Mouse (Mus musculus): ENCODE data around the gene Dgkz. TPM values are rescaled to one million over a fixed set of nuclear protein-coding genes. Genes with fewer than 3 reads are reported as not detected.

Dgkz gene
- total RNA-seq, 1 experiment from 2014 or later = 117 TPM

DNA sequence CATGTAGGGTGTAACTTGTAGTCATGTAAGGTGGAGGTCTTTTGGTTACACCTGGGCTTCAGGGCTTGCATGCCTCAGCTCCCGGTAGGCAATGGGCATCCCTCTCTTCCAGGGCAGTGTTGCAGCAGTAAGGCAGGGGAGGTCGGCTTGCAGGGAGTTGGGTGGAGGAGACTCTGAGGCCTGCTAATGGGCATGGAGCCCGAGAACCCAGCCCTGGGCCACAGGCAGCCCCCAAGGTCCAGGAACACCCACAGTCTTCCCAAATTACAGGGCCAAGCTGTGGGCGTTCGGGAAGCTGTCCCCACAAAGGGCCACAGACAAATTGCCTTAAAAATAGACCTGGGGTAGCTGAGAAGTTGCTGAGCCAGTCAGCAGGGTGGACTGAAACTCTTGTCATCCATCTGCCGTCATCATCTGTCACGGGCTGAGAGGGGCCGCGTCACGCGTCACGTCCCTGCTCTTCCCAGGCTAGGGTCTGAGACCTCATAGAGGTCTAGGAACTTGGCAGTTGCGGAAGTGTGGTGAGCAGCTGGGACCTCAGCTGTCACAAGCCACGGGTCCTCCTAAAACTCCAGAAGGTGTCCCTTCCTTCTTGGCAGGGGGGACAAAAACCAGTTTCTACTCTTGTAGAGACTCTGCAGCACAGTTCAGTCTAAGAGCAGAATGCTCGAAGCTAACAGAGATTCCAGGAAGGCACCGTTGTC is 22.4 kb upstream of the Dgkz start:
- ATAC-seq (replicated peaks; ENCODE audit: low read depth, poor library complexity, severe bottlenecking) = no peak

DNA sequence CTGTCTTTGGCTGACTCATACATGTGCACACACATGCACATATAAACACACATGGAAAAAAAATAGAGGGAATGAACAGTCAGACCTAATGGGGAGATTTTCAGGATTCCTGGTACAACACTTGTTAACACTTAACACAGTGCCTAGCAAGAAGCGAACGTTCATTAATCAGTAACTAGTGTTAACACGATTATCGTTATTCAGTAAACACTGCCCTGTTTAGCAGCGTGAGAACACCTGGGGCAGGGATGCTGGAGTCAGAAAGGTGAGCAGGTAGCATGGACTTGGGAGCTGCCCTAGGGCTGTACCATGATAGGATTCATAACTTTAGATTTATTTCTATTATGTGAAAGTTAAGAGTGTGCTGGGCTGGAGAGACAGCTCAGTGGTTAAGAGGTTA is 20.3 kb upstream of the Dgkz start:
- ATAC-seq (replicated peaks; ENCODE audit: low read depth, poor library complexity, severe bottlenecking) = no peak

DNA sequence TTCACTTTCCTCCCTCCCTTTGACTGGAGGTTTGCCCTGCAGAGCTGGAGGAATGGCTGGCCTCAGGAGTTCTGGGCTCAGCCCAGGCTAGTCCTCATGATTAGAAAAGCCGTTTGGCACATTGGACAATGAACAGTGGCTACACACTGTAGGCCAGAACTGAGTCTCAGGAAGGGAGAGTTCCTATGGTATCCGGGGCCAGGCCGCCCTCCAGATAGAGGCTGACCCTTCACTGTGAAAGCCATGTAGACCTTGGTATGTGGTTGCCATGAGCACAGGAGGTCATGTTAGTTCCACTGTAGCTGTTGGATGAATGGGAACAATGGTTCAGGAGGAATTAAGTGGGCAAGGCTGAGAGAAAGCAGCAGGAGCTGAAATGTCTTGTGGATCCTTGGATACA is 17.7 kb upstream of the Dgkz start:
- no peak for ATAC-seq (replicated peaks; ENCODE audit: low read depth, poor library complexity, severe bottlenecking)

DNA sequence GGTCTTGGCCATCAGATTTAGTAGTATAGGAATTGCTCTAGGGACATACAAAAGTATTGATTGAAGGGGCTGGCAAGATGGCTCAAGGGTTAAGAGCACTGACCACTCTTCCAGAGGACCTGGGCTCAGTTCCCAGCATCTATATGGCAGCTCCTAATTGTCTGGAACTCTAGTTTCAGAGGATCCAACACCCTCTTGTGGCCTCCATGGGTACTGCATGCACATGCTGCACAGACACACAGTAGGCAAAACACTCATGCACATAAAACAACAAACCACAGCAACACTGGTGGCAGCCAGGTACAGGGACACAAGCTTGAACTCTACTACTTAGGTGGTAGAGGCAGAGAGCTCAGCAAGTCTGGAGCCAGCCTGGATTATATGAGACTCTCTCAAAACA is 14.1 kb upstream of the Dgkz start:
- ATAC-seq (replicated peaks; ENCODE audit: low read depth, poor library complexity, severe bottlenecking) = no peak

DNA sequence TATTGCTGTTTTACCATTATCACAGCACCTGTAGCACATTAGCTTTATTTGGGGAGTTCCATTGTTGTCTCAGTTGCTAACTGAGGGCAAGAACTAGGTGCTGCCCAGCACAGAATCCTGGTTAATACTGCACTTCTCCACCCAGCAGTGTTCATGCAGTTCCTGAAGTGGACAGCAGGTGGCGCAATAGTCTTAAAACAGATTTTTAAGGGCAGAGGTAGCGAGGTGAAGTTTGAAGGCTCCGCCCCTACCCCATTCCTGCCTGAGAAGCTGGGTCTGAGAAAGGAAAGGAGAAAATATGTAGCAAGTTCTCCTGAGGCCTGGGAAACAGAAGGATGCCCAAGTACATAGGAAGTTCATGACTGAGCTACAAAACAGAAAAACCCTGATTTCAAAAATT is 11.9 kb upstream of the Dgkz start:
- peak; percentile 48 for ATAC-seq (replicated peaks; ENCODE audit: low read depth, poor library complexity, severe bottlenecking)

DNA sequence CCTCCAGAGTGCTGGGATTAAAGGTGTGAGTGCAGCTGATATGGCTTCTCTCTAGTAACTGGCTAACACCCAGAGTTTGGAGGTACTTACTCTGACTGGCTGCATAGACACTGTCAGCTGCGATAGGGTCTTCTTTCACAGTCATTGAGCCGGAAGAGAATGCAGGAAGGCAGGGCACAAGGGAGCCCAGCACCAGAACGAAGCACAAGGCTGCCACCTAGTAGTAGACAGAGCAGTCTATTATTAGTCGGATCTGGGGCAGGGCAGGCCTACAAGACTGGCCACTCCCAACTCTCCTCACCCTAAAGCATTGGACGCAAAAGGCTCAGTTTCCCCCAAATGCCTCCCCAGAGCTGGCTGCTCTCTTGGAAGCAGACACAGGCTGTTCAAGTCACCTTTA is 10.4 kb upstream of the Dgkz start:
- ATAC-seq (replicated peaks; ENCODE audit: low read depth, poor library complexity, severe bottlenecking) = peak; percentile 48

DNA sequence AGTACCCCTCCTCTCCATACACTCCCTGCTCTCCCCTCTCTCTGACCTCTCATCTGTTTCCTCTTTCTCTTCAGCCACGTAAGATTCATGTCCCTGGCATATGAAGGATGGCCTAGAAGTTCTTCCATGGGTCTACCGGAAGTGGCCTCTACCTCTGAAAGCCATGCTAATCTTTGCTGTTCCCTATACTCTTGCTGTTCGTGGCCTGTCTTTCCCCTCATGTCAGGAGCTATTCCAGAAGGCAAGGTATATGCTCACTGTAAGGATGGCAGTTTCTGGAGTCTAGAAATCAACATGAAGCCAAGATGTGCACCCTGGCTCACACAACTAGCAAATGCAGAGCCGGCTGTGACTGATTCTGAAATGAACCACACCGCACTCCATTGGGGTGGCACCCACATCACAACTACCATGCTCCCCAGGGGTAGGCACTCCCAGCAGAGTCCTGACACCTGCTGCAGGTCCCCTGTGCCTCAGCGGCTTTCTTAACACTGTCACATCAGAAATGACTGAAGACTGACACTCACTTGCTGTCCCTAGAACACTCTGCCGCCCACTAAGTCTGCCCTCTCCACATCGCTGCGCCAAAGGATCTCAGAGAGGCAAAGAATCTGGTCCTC is 9.4 kb upstream of the Dgkz start:
- peak; percentile 9 for ATAC-seq (replicated peaks; ENCODE audit: low read depth, poor library complexity, severe bottlenecking)

DNA sequence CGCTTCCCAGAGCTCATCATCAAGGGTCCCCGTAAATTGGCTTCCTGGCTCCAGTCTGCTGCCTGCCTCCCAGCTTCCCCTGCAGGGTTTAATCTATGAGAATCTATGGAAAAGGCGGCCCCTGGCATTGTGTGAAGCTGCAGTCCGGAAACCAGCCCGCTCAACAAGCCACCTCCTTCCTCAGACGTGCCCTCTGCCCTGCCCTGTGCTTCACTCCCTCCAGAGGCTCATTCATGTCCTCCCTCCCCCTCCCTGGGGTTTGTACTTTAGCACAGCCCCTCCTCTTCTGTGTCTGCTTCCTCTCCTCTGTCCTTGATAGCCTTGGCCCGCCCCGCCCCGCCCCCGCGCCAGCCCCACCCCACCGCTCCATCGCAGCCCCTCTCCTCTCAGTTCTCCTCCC is 8.8 kb upstream of the Dgkz start:
- peak; percentile 95 for ATAC-seq (replicated peaks; ENCODE audit: low read depth, poor library complexity, severe bottlenecking)

DNA sequence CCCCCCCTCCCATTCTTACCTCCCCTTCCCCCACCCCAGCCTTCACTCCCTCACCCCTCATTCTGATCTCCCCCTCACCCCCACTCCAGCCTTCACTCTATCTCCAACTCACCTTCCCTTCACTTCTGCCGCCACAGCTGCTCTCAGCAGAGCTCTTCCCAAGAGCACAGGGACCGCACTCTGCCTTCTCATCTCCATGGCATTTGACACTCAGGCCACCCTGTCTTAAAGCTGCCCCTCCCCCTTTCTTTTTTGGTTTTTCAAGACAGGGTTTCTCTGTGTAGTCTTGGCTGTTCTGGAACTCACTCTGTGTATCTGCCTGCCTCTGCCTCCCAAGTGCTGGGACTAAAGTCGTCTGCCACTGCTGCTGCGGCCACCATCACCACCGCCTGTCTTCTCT is 5.2 kb upstream of the Dgkz start:
- ATAC-seq (replicated peaks; ENCODE audit: low read depth, poor library complexity, severe bottlenecking) = no peak

DNA sequence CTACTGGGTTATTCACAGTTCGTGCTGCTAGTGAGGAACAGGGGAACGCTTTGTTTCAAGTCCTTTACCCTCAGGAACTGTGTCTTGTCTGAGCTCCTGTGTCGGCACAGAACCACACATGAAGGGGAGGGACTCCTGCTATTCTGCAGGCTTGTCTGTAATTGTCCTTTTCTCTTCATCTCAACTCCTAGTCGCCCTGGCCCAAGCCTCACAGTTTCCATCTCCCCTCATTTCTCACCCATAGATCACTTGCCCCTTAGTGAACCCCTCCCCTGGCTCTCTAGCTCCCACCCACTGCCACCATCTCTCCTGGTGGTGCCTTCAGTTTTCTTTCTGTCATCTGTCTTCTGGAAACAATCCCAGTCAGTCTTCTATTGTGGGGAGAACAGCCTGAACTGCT is 4.6 kb upstream of the Dgkz start:
- ATAC-seq (replicated peaks; ENCODE audit: low read depth, poor library complexity, severe bottlenecking) = no peak

DNA sequence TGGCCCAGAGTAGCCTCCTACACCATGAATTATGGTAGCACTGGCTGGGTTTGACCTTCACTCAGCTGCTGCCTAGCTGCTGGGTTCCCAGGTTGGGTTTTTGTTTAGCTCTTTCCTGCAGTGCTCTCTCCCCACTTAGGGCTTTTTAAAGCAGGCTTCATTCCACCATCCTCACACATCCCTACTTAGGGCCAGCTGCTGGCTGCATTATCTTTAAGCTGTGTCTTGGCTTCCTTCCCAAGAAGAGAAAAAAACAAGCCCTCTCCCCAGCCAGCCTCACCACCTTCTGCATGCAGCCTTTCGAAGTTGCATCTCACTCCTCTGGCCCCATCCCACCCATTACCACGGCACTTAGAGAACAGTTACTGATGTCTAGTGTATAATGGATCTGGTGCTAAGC is 2.9 kb upstream of the Dgkz start:
- ATAC-seq (replicated peaks; ENCODE audit: low read depth, poor library complexity, severe bottlenecking) = no peak

DNA sequence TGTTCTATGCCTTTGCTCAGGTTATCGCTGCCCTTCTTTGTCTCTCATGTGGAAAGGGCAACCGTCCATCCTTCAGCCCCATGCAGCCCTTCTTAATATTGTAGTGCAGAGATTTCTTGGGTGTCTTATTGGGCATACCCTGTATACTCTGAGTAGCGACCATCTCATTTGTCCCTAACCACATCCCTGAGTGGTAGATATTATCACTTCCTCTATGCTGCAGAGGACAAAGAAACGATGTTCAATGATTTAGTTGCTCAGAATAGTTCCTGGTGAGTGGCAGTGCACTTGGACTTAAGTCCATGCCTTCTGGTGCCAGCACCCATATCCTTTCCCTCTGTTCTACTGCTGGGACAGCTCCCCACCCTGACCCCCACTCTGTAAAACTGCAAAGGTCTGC is 2.3 kb upstream of the Dgkz start:
- peak; percentile 76 for ATAC-seq (replicated peaks; ENCODE audit: low read depth, poor library complexity, severe bottlenecking)

DNA sequence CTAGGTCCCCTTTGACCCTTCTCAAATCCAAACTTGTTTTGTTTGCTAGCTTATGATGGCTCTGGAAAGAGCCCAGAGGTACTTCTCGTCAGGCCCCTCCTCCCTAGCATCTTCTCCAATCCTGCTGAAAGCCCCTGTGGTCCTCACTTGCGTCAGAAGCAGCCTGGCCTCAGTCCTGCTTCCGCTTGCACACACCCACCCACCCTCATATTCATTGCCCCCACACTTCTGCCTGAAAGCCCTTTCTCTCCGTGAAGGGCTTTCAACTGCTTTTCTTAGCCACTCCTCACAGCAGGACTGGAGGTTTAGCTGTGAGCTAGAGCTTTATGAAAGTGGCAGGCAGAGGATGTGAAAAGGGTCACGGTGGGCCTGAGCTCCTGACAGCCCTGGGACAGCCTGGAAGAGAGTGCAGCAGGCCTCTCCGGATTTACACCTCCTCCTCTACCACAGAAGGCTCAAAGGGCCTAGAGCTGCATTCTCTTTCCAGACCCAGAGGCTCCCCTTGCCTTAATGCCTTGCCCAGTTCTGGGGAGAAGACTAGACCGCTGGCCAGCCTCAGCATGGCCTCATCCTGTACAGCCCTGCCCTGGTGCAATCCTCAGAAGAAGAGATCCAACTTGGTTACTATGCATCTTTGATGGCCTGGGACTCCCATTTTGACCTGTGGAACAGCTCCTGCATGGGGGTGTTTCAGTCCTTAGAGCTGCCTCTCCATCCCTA is 2.1 kb downstream of the Dgkz start:
- ATAC-seq (replicated peaks; ENCODE audit: low read depth, poor library complexity, severe bottlenecking) = no peak

DNA sequence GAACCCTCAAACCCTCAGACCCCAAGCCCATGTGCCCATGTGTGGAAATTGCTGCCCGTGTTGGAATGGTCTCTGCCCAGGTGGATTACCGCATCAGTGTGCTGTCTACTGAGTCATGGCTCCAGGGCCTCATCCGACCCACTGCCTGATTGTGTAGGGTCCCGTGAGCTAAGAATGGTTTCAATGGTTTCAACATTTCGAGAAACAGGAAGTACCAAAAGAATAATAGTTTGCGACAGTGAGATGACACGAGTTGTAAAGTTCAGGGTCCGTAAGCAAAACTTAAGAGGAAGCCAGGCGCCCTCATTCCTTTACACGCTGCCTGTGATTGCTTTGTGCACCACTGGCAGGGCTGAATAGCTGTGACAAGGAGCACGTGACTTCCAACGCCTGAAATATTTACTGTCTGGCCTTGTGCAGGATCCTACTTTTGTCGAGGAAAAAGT is 3.5 kb downstream of the Dgkz start:
- peak; percentile 76 for ATAC-seq (replicated peaks; ENCODE audit: low read depth, poor library complexity, severe bottlenecking)

DNA sequence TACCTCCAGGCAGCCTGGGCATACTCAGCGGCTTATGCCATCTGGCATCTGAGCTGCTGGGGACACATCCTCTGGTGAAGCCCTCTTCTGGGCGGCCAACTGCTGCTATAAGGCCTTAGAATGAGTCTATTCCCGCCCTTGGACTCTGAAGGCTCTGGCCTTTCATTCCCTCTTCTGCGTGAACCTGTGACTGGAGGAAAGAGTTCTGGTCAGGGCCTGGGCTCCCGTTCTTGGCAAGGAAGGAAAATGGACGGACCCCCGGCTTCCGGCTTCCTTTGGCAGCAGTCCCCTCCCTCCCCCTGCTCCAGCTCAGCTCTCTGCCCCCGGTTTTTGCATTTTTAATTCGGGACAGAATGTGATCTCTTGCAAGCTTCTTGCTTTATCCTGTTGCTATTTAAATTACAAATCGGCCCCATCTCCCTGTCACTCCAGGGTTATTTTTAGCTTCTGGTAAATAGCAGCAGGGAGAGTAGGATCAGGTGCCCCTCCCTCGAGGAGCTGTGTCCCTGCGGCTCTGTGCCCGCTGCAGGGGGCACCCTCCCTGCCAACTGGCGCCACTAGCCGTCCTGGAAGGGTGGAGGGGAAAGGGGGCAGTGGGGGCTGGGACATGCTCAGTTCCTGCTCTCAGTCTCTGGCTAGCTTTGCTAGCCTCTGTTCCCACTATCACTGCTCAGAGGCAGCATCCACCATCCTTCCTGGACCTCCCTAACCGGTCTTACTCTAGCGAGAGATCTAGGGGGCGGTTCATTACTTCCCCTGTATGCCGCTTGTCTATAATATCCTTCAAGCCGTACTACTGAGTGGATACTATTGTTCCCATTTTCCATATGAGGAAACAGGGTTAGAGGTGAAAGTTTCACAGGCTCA is 4.2 kb downstream of the Dgkz start:
- no peak; the same call in none of the 2 replicates for ATAC-seq (replicated peaks; ENCODE audit: low read depth, poor library complexity, severe bottlenecking)

DNA sequence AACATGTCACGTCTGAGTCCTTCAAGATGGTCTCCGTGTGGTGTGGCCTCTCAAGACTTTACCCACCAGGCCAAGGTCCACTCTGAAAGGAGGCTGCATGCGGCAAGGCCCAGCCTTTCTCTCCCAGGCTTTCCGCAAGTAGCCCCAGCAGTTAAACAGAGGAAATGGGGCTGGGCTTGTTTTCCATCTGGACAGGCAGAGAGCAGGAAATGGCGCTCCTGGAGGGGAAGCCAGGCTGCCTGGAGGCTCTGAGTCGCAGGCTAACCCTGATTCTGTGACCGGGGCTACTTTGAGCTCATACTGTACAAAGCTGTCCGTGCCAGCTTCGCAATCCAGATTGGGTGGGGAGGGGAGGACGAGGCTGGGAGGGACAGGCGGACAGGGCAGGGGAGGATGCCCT is 7.7 kb downstream of the Dgkz start:
- no peak for ATAC-seq (replicated peaks; ENCODE audit: low read depth, poor library complexity, severe bottlenecking)

DNA sequence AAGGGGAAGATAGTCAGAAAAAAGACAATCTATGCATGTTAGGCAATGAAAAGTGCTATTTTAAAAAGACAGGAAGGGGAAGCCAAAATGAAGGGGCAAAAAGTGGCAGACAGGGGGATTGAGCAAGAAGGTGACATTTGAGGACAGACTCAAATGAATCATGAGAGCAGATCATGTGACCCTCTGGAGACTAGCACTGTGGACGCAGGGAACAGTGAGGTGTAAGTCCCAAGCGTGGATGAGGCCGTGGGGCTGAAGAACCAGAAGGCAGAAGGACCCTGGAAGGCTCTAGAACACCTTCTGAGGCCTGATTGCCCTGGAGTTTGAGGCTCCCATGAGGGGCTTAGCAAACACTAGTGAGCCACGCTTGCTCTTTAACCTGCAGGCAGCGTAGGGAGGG is 9.3 kb downstream of the Dgkz start:
- peak; percentile 6 for ATAC-seq (replicated peaks; ENCODE audit: low read depth, poor library complexity, severe bottlenecking)

DNA sequence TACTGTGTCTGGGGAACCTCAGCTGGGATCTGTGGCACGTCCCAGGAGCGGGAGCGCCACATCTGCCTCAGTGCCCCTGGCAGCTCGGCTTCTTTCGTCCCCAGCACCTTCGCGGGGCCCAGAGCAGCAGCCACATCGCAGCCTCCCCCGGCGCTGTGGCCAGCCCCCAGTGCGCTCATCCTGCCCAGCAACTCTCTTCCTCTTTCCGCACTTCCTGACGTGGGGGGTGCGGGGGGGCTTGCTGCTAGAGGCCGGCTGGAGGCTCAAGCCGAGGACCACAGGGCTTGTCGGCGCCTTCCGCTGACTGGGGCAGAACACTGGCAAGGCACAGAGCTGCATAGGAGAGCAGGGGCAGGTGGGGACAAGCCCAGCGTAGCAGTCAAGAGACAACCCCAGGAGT is 10.2 kb downstream of the Dgkz start:
- peak; percentile 66 for ATAC-seq (replicated peaks; ENCODE audit: low read depth, poor library complexity, severe bottlenecking)

DNA sequence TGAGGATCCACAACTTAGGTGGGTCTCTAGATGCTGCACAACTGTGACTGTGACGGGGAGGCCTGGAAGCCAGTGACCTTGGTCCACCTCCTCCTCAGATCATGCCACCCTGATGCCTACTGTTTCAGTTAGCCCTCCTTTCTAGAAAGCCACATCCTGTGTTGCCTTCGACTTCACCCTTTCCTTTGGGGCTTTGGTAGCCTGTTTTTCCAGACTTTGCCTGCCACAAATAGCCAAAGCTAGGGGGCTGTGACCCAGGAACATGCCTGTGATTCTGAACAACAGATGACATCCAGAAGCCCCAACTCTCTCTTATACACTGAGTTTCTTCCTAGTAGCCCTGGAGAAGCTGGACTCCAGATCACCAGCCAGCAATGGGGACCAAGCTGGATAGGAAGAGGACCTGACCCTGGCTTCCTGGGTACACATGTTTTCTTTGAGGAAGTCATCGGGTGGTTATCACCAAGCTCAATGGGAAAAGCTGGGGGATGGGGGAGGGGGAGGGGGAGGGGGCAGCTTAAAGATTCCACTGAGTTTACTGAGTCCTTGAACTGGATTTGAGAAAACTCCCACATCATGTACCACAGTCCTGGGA is 11.0 kb downstream of the Dgkz start:
- no peak for ATAC-seq (replicated peaks; ENCODE audit: low read depth, poor library complexity, severe bottlenecking)

DNA sequence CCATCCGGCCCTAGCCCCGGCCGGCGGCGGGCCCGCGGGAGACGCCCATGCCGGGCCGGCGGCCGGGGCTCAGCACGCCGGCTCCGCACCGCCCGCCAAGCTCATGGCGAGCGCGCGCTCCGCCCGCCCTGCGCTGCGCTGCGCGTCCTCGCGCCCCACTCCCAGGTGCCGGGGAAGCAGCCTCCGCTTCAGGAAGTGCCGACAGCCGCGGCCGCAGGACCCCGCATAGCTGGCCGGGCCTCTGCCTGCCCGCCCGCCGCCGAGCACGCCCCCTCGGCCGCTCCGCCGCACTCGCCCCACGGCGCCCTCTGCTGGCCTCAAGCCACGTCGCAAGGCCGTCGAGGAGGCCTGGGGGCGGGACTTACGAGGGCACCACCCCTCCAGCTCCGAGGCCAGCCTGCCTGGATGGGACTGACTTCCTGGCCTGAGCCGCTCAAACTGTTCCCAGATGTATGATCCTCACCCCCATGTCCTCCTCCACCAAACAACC is 12.2 kb downstream of the Dgkz start:
- ATAC-seq (replicated peaks; ENCODE audit: low read depth, poor library complexity, severe bottlenecking) = peak; percentile 59

Data from common myeloid progenitor, adult 5-6 weeks (primary cell).